Mouse (Mus musculus) liver, embryonic 16.5 days (tissue): ENCODE measurements at regions not wholly inside any gene's neighbourhood (a gene's known extent, or its start where the extent isn't known, plus 50 kb on each side); places are given as distances from the start of the nearest gene placed in this dataset.

Experiments used
- ATAC-seq: fragments of 200-750 bp; cut with Nextera tagmentation; 2 replicates; pipeline ENCODE4 v1.8.0; 2017; ENCODE audit warnings: low read depth, mild to moderate bottlenecking, moderate number of reproducible peaks, moderate library complexity
- H3K27ac ChIP-seq: fragments of 300-500 bp; sonication (generic); 2 replicates; pipeline ENCODE4 v1.5.1; 2014; ENCODE audit warnings: mild to moderate bottlenecking, low read length
- H3K27me3 ChIP-seq: fragments of 300-500 bp; sonication (generic); 2 replicates; pipeline ENCODE4 v1.6.1; 2014; ENCODE audit warnings: low read depth, low read length, mixed read lengths; ENCODE audit not compliant: control insufficient read depth, insufficient read depth
- H3K36me3 ChIP-seq: fragments of 300-500 bp; sonication (generic); 2 replicates; pipeline ENCODE4 v1.6.1; 2014; ENCODE audit warnings: mild to moderate bottlenecking; ENCODE audit not compliant: control insufficient read depth, insufficient read depth
- H3K4me1 ChIP-seq: fragments of 300-500 bp; sonication (generic); 2 replicates; pipeline ENCODE4 v1.6.1; 2014; ENCODE audit warnings: low read depth, low read length, mixed read lengths; ENCODE audit not compliant: control insufficient read depth
- H3K4me2 ChIP-seq: fragments of 300-500 bp; sonication (generic); 2 replicates; pipeline ENCODE4 v1.6.1; 2014; ENCODE audit warnings: low read depth, low read length, mixed read lengths
- H3K4me3 ChIP-seq: fragments of 300-500 bp; sonication (generic); 2 replicates; pipeline ENCODE4 v1.5.1; 2014; ENCODE audit warnings: low read depth, mild to moderate bottlenecking, low read length
- H3K9ac ChIP-seq: fragments of 300-500 bp; sonication (generic); 2 replicates; pipeline ENCODE4 v1.6.1; 2014; ENCODE audit warnings: low read depth, low read length
- H3K9me3 ChIP-seq: fragments of 300-500 bp; sonication (generic); replicated peaks from 2 replicates; pipeline ENCODE4 v1.6.1; 2016; ENCODE audit warnings: low read length; ENCODE audit not compliant: control insufficient read depth
- WGBS: fragments of 180-500 bp; shearing (Covaris S2); extraction: QIAGEN DNeasy Blood & Tissue Kit; methylation state at CpG from one replicate; pipeline ENCODE4 v1.1.7; 2014; ENCODE audit not compliant: insufficient replicate concordance; 5-methylcytosine and 5-hydroxymethylcytosine counted together

- no peak for ATAC-seq
- Histone ChIP-seq H3K4me1 (no peaks in the 10 kb centered on the region), H3K9me3 (no peaks in the 10 kb centered on the region), H3K4me2 (no peak overlapping the region), H3K9ac (no peak overlapping the region), H3K36me3 (no peaks in the 10 kb centered on the region), H3K27me3 (no peaks in the 10 kb centered on the region), H3K4me3 (no peak overlapping the region), H3K27ac (no peak overlapping the region)
- 43% methylated on average over 4 of the region's 4 CpGs for WGBS
These were observed 1025.5 kb downstream of the Slc22a22 start for GRCm38 (mm10) chr15:56451881-56452280.

- Histone ChIP-seq H3K27me3 (no peaks in the 10 kb centered on the region), H3K4me3 (no peak overlapping the region), H3K4me1 (no peaks in the 10 kb centered on the region), H3K9ac (no peak overlapping the region), H3K9me3 (no peaks in the 10 kb centered on the region), H3K36me3 (no peaks in the 10 kb centered on the region), H3K4me2 (no peak overlapping the region), H3K27ac (no peak overlapping the region)
- 55% methylated on average over 10 of the region's 10 CpGs for WGBS
- ATAC-seq = no peak
These were observed 1029.3 kb downstream of the Slc22a22 start for GRCm38 (mm10) chr15:56448015-56448645.

- Histone ChIP-seq H3K27ac (no peak overlapping the region), H3K36me3 (no peaks in the 10 kb centered on the region), H3K27me3 (no peaks in the 10 kb centered on the region), H3K9me3 (no peaks in the 10 kb centered on the region), H3K4me2 (no peak overlapping the region), H3K9ac (no peak overlapping the region), H3K4me3 (no peak overlapping the region), H3K4me1 (no peaks in the 10 kb centered on the region)
- no peak for ATAC-seq
- 54% methylated on average over 4 of the region's 4 CpGs for WGBS
These were observed 1037.3 kb downstream of the Slc22a22 start for GRCm38 (mm10) chr15:56440171-56440570.

- no peak overlapping the region for H3K27ac ChIP-seq
- no peaks in the 10 kb centered on the region for H3K9me3 ChIP-seq
- no peak overlapping the region for H3K4me3 ChIP-seq
- no peaks in the 10 kb centered on the region for H3K27me3 ChIP-seq
- no peaks in the 10 kb centered on the region for H3K36me3 ChIP-seq
- WGBS = 42% methylated on average over 2 of the region's 2 CpGs
- no peak overlapping the region for H3K9ac ChIP-seq
- H3K4me1 ChIP-seq = no peaks in the 10 kb centered on the region
- ATAC-seq = no peak
- H3K4me2 ChIP-seq = no peak overlapping the region
These were observed 1039.1 kb downstream of the Slc22a22 start for GRCm38 (mm10) chr15:56438370-56438769.

GRCm38 (mm10) chr15:56436131-56436530, 1041.3 kb downstream of the Slc22a22 start:
- no peak for ATAC-seq

GRCm38 (mm10) chr15:56425986-56426385, 1051.4 kb downstream of the Slc22a22 start:
- Histone ChIP-seq H3K4me1 (no peaks in the 10 kb centered on the region), H3K9me3 (no peaks in the 10 kb centered on the region), H3K4me2 (no peak overlapping the region), H3K36me3 (no peaks in the 10 kb centered on the region), H3K27me3 (no peaks in the 10 kb centered on the region), H3K4me3 (no peak overlapping the region), H3K27ac (no peak overlapping the region), H3K9ac (no peak overlapping the region)
- ATAC-seq = no peak
- 43% methylated on average over 4 of the region's 4 CpGs for WGBS

More at GRCm38 (mm10) chr15:56436131-56436530, 1041.3 kb downstream of the Slc22a22 start:
- no peak overlapping the region for H3K9ac ChIP-seq
- no peaks in the 10 kb centered on the region for H3K9me3 ChIP-seq
- no peaks in the 10 kb centered on the region for H3K36me3 ChIP-seq
- 57% methylated on average over 6 of the region's 6 CpGs for WGBS
- H3K27ac ChIP-seq = no peak overlapping the region
- no peak overlapping the region for H3K4me2 ChIP-seq
- no peak overlapping the region for H3K4me3 ChIP-seq
- no peaks in the 10 kb centered on the region for H3K27me3 ChIP-seq
- H3K4me1 ChIP-seq = no peaks in the 10 kb centered on the region

- Histone ChIP-seq H3K36me3 (no peaks in the 10 kb centered on the region), H3K4me3 (no peak overlapping the region), H3K4me1 (no peaks in the 10 kb centered on the region), H3K4me2 (no peak overlapping the region), H3K27ac (no peak overlapping the region), H3K9me3 (no peaks in the 10 kb centered on the region), H3K9ac (no peak overlapping the region), H3K27me3 (no peaks in the 10 kb centered on the region)
- ATAC-seq = no peak
- WGBS = 51% methylated on average over 1 of the region's 1 CpGs
These were observed 1056.7 kb downstream of the Slc22a22 start for GRCm38 (mm10) chr15:56420681-56421080.

- no peak overlapping the region for H3K27ac ChIP-seq
- ATAC-seq = no peak
- H3K27me3 ChIP-seq = no peaks in the 10 kb centered on the region
- H3K4me3 ChIP-seq = no peak overlapping the region
- no peaks in the 10 kb centered on the region for H3K36me3 ChIP-seq
- H3K4me1 ChIP-seq = no peaks in the 10 kb centered on the region
- H3K9ac ChIP-seq = no peak overlapping the region
- H3K9me3 ChIP-seq = no peaks in the 10 kb centered on the region
- no peak overlapping the region for H3K4me2 ChIP-seq
These were observed 1085.4 kb downstream of the Slc22a22 start for GRCm38 (mm10) chr15:56391982-56392381.

GRCm38 (mm10) chr15:56378511-56378910, 1098.9 kb downstream of the Slc22a22 start:
- Histone ChIP-seq H3K27ac (no peak overlapping the region), H3K9me3 (no peaks in the 10 kb centered on the region), H3K4me2 (no peak overlapping the region), H3K36me3 (no peaks in the 10 kb centered on the region), H3K4me1 (no peaks in the 10 kb centered on the region), H3K4me3 (no peak overlapping the region), H3K9ac (no peak overlapping the region), H3K27me3 (no peaks in the 10 kb centered on the region)
- ATAC-seq = no peak
- WGBS = 58% methylated on average over 1 of the region's 1 CpGs
